17 mouse cellular contexts compared by ENCODE assay signal in genomic region chr6:145067679-145068078, GRCm38 (mm10). TPM values are rescaled to one million over a fixed set of nuclear protein-coding genes. Genes with fewer than 3 reads are reported as not detected.
"Had no signal": no experiment of that assay in that cellular context is flagged by ENCODE, and none has a peak within 500 bp of the region (broad histone marks: within the 10 kb centered on the region; RNA-seq: fewer than 3 reads in every experiment).

No protein-coding gene starts in this region.

- DNase-seq: kidney, adult 11 months; kidney, adult 8-10 months; layer of hippocampus, adult 9-11 months; lung, adult 2 months; lung, postnatal 14 days; lung, postnatal 4 days; midbrain, embryonic 14.5 days; right cerebral cortex, postnatal 4 days; thymus, adult 2 months; thymus, postnatal 14 days; thymus, postnatal 4 days had no signal

- H3K4me1 ChIP-seq: limb, embryonic 13.5 days; liver, embryonic 15.5 days had no signal

- H3K36me3 ChIP-seq: limb, embryonic 13.5 days; liver, embryonic 15.5 days had no signal

- H3K9ac ChIP-seq: limb, embryonic 13.5 days; liver, embryonic 15.5 days had no signal

- H3K4me3 ChIP-seq: layer of hippocampus, adult 2 months; limb, embryonic 10.5 days; limb, embryonic 13.5 days; liver, embryonic 15.5 days had no signal

- H3K27ac ChIP-seq: layer of hippocampus, adult 2 months; limb, embryonic 10.5 days; limb, embryonic 13.5 days; liver, embryonic 15.5 days; stomach, postnatal 0 days had no signal

- H3K27me3 ChIP-seq: limb, embryonic 13.5 days; liver, embryonic 15.5 days had no signal

- H3K4me2 ChIP-seq: limb, embryonic 13.5 days; liver, embryonic 15.5 days had no signal

- H3K9me3 ChIP-seq: limb, embryonic 10.5 days; limb, embryonic 13.5 days; liver, embryonic 15.5 days had no signal

RNA-seq across cellular contexts. Expression of gene Bcat1, which starts 8.3 kb away (rescaled TPM):
- polyA plus RNA-seq: liver, adult 2 months had no signal
